Mouse (Mus musculus) CH12.LX (cell line): ENCODE data around the gene Rilpl1. TPM values are rescaled to one million over a fixed set of nuclear protein-coding genes. Genes with fewer than 3 reads are reported as not detected.

Source experiments
- DNase-seq: peaks from one replicate; pipeline ENCODE4 v3.0.0-alpha.2; 2013; ENCODE audit errors: extremely low read depth
- H3K27ac ChIP-seq: 2 replicates; pipeline ENCODE4 v1.5.1; 2012; ENCODE audit warnings: low read depth, mild to moderate bottlenecking, control low read depth, moderate library complexity; ENCODE audit not compliant: insufficient read depth
- H3K27me3 ChIP-seq: replicated peaks from 2 replicates; pipeline ENCODE3; 2012; ENCODE audit warnings: inconsistent platforms
- H3K36me3 ChIP-seq, 2 experiments: replicated peaks in 1 of 2; 2 replicates each; pipeline versions ENCODE3 to v1.6.1; 2012; ENCODE audit warnings: inconsistent platforms in 1 of 2, low read length in 1 of 2, mild to moderate bottlenecking in 1 of 2, mixed read lengths in 1 of 2, moderate library complexity in 1 of 2; ENCODE audit not compliant: control insufficient read depth in 1 of 2, insufficient read depth in 1 of 2
- H3K4me1 ChIP-seq, 2 experiments: 2 replicates each; pipeline ENCODE4 v1.6.1; 2012; ENCODE audit warnings: inconsistent platforms in 1 of 2, moderate library complexity in 1 of 2; ENCODE audit not compliant: insufficient read depth in 2 of 2, control insufficient read depth in 1 of 2
- H3K4me2 ChIP-seq: 2 replicates; pipeline ENCODE4 v1.6.1; 2012; ENCODE audit warnings: low read depth, mild to moderate bottlenecking, control low read depth; ENCODE audit not compliant: poor library complexity, insufficient read depth, severe bottlenecking
- H3K4me3 ChIP-seq, 3 experiments: fragments of 150-350 bp in 1 of 3; sonication (generic) in 1 of 3; replicated peaks in 1 of 3; 2 replicates each; pipeline versions ENCODE3 to v1.5.1; 2011 to 2012; ENCODE audit warnings: low read depth in 2 of 3, low read length in 2 of 3, mild to moderate bottlenecking in 2 of 3, moderate library complexity in 2 of 3, control low read depth in 1 of 3, improper control_type of control experiment in 1 of 3, inconsistent platforms in 1 of 3, mixed read lengths in 1 of 3; ENCODE audit not compliant: poor library complexity in 1 of 3
- H3K79me2 ChIP-seq: replicated peaks from 2 replicates; pipeline ENCODE4 v1.6.1; 2012; ENCODE audit warnings: mild to moderate bottlenecking, moderate library complexity; ENCODE audit not compliant: control insufficient read depth, poor library complexity, insufficient read depth, severe bottlenecking; ENCODE audit errors: extremely low read depth
- H3K9ac ChIP-seq: 2 replicates; pipeline ENCODE4 v1.6.1; 2012; ENCODE audit warnings: low read depth, mild to moderate bottlenecking, control low read depth, moderate library complexity; ENCODE audit not compliant: insufficient read depth
- H3K9me3 ChIP-seq: replicated peaks from 2 replicates; pipeline ENCODE3; 2012; ENCODE audit warnings: low read length, inconsistent platforms, mixed read lengths
- BHLHE40 ChIP-seq: IDR thresholded peaks from 2 replicates; pipeline ENCODE4 v1.6.1; 2011; ENCODE audit warnings: mild to moderate bottlenecking, low read depth, low read length, improper control_type of control experiment
- CHD1 ChIP-seq: IDR thresholded peaks from 2 replicates; pipeline ENCODE4 v1.6.1; 2012; ENCODE audit warnings: low read depth, low read length, improper control_type of control experiment, inconsistent platforms
- CHD2 ChIP-seq: IDR thresholded peaks from 2 replicates; pipeline ENCODE4 v1.6.1; 2011; ENCODE audit warnings: low read length, improper control_type of control experiment
- EP300 ChIP-seq: IDR thresholded peaks from 2 replicates; pipeline ENCODE4 v1.6.1; 2011; ENCODE audit warnings: low read length, improper control_type of control experiment
- ETS1 ChIP-seq: conservative IDR thresholded peaks from 2 replicates; pipeline ENCODE4 v1.6.1; 2012; ENCODE audit warnings: low read depth, mild to moderate bottlenecking, inconsistent platforms, low read length, improper control_type of control experiment, moderate library complexity
- HCFC1 ChIP-seq: IDR thresholded peaks from 2 replicates; pipeline ENCODE4 v1.6.1; 2012; ENCODE audit warnings: low read depth, mild to moderate bottlenecking, inconsistent platforms, low read length, improper control_type of control experiment
- IRF4 ChIP-seq: IDR thresholded peaks from 2 replicates; pipeline ENCODE4 v1.6.1; 2014; ENCODE audit warnings: low read depth, mild to moderate bottlenecking, inconsistent platforms, low read length, improper control_type of control experiment
- JUN ChIP-seq: IDR thresholded peaks from 2 replicates; pipeline ENCODE4 v1.6.1; 2011; ENCODE audit warnings: low read depth, mild to moderate bottlenecking, low read length, improper control_type of control experiment, moderate library complexity; ENCODE audit not compliant: insufficient read depth
- JUND ChIP-seq: conservative IDR thresholded peaks from 2 replicates; pipeline ENCODE4 v1.6.1; 2011; ENCODE audit warnings: low read depth, low read length, improper control_type of control experiment
- KAT2A ChIP-seq: IDR thresholded peaks from 2 replicates; pipeline ENCODE4 v1.6.1; 2012; ENCODE audit warnings: low read length, improper control_type of control experiment, inconsistent platforms; ENCODE audit not compliant: insufficient replicate concordance
- MAFK ChIP-seq: IDR thresholded peaks from 2 replicates; pipeline ENCODE4 v1.6.1; 2011; ENCODE audit warnings: low read length, improper control_type of control experiment; ENCODE audit not compliant: insufficient replicate concordance
- MAX ChIP-seq: IDR thresholded peaks from 2 replicates; pipeline ENCODE4 v1.6.1; 2011; ENCODE audit warnings: low read length, improper control_type of control experiment
- MAZ ChIP-seq: IDR thresholded peaks from 2 replicates; pipeline ENCODE4 v1.6.1; 2012; ENCODE audit warnings: low read depth, mild to moderate bottlenecking, inconsistent platforms, low read length, improper control_type of control experiment, moderate library complexity
- MEF2A ChIP-seq: IDR thresholded peaks from 2 replicates; pipeline ENCODE4 v1.6.1; 2014; ENCODE audit warnings: low read depth, mild to moderate bottlenecking, inconsistent platforms, low read length, improper control_type of control experiment, borderline replicate concordance
- MXI1 ChIP-seq: IDR thresholded peaks from 2 replicates; pipeline ENCODE4 v1.6.1; 2011; ENCODE audit warnings: mild to moderate bottlenecking, low read depth, low read length, improper control_type of control experiment
- MYC ChIP-seq: IDR thresholded peaks from 2 replicates; pipeline ENCODE4 v1.6.1; 2011; ENCODE audit warnings: low read depth, mild to moderate bottlenecking, improper control_type of control experiment, low read length
- NELFE ChIP-seq: IDR thresholded peaks from 2 replicates; pipeline ENCODE4 v1.6.1; 2011; ENCODE audit warnings: low read depth, low read length, improper control_type of control experiment
- NRF1 ChIP-seq: IDR thresholded peaks from 2 replicates; pipeline ENCODE4 v1.6.1; 2014; ENCODE audit warnings: low read depth, mild to moderate bottlenecking, inconsistent platforms, low read length, improper control_type of control experiment, moderate library complexity
- PAX5 ChIP-seq: IDR thresholded peaks from 2 replicates; pipeline ENCODE4 v1.6.1; 2012; ENCODE audit warnings: low read length, inconsistent platforms, mixed read lengths
- POLR2A ChIP-seq: IDR thresholded peaks from 2 replicates; pipeline ENCODE4 v1.6.1; 2011; ENCODE audit warnings: low read depth, mild to moderate bottlenecking, improper control_type of control experiment, low read length
- POLR2AphosphoS2 ChIP-seq: IDR thresholded peaks from 2 replicates; pipeline ENCODE4 v1.6.1; 2011; ENCODE audit warnings: low read depth, low read length, improper control_type of control experiment
- RAD21 ChIP-seq: IDR thresholded peaks from 2 replicates; pipeline ENCODE4 v1.6.1; 2011; ENCODE audit warnings: low read depth, mild to moderate bottlenecking, low read length, improper control_type of control experiment, moderate library complexity
- RCOR1 ChIP-seq: conservative IDR thresholded peaks from 2 replicates; pipeline ENCODE4 v1.6.1; 2012; ENCODE audit warnings: low read depth, mild to moderate bottlenecking, inconsistent platforms, low read length, improper control_type of control experiment
- SIN3A ChIP-seq: IDR thresholded peaks from 2 replicates; pipeline ENCODE4 v1.6.1; 2012; ENCODE audit warnings: low read length, improper control_type of control experiment, inconsistent platforms
- TBP ChIP-seq: conservative IDR thresholded peaks from 2 replicates; pipeline ENCODE4 v1.6.1; 2011; ENCODE audit warnings: low read depth, low read length, improper control_type of control experiment
- TCF12 ChIP-seq: IDR thresholded peaks from 2 replicates; pipeline ENCODE4 v1.6.1; 2014; ENCODE audit warnings: low read depth, mild to moderate bottlenecking, inconsistent platforms, low read length, improper control_type of control experiment
- USF2 ChIP-seq: conservative IDR thresholded peaks from 2 replicates; pipeline ENCODE4 v1.6.1; 2011; ENCODE audit warnings: low read depth, low read length, improper control_type of control experiment
- ZNF384 ChIP-seq: IDR thresholded peaks from 2 replicates; pipeline ENCODE4 v1.6.1; 2012; ENCODE audit warnings: low read depth, low read length, improper control_type of control experiment, inconsistent platforms
- dilution Hi-C: fragments of 300-500 bp; cut with MboI; formaldehyde crosslinking; loops from 2 replicates; pipeline ENCODE4 v1.14.3; 2020; ENCODE audit warnings: low sequenced_read_pairs; ENCODE audit not compliant: extremely low pct_unique_long_range_greater_than_20kb, extremely low pct_ligation_motif_present
- in situ Hi-C: fragments of 300-500 bp; cut with MboI; formaldehyde crosslinking; loops from 3 replicates; pipeline ENCODE4 v1.14.3; 2019; ENCODE audit warnings: low sequenced_read_pairs, low pct_ligation_motif_present, low pct_unique_long_range_greater_than_20kb, mixed read lengths
- polyA plus RNA-seq: library from polyadenylated mRNA; unstranded; fragments of >175 nt; gene quantifications from 2 replicates; pipeline ENCODE4 v1.2.1, GENCODE M21; 2012; ENCODE audit warnings: low read depth; ENCODE audit not compliant: insufficient read length
- total RNA-seq, 2 experiments: library from RNA; depleted of rRNA; stranded (reverse); fragments of 300-350 nt in 1 of 2; fragments of >200 nt in 1 of 2; gene quantifications; 2 replicates each; pipeline ENCODE4 v1.2.3; 2012 to 2014

Gene Rilpl1
- total and polyA plus RNA-seq, 3 experiments, result 3.1 to 5.7 (median 5.4) TPM

DNA sequence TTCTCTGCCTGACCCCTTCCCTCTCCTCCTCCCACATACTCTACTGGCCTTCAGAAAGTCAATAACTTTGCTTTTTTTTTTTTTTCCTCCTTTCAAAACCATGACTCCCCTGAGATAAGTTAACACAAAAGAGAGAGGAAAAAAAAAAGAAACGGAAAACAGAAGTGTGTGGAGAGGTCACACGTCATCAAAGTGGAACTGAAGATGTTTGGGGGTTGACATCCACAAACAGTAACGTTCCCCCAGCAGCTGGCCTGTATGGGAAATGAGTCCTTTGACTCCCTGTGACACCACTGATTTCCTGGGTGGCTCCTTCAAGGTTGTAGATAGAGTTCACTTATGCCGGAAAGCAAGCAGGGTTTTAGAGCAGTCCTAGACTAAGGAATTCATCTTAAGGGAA is 51.1 kb downstream of the Rilpl1 start (continued):
- TF ChIP-seq RAD21 (no peak), CHD1 (no peak), PAX5 (no peak), MYC (peak; percentile 61; the same call in 1 of the 2 replicates)
- TF ChIP-seq, all 38 proteins: peak for 12

- H3K4me2 ChIP-seq, result peak overlapping the region; percentile 59
- H3K4me1 ChIP-seq, result peaks cover 3 to 24% of the 10 kb centered on the region in 2 experiments; a peak in 3 of 4 replicates
- peak overlapping the region; percentile 21 to 44 (median 37) for H3K4me3 ChIP-seq
- in situ Hi-C loops (loop anchor here (5.0 kb wide), 1 partner anchor 42 kb away; the partner anchor contains the start of gene Kmt5a), dilution Hi-C loops (no loop called here)
- DNase-seq, result no peak
- H3K79me2 ChIP-seq, result peaks cover 35% of the 10 kb centered on the region
- H3K27ac ChIP-seq, result peak overlapping the region; percentile 94
- H3K9me3 ChIP-seq, result peaks cover 5% of the 10 kb centered on the region
- H3K9ac ChIP-seq, result peak overlapping the region; percentile 83
- no peaks in the 10 kb centered on the region for H3K27me3 ChIP-seq
- peaks cover 9 to 17% of the 10 kb centered on the region in 2 experiments for H3K36me3 ChIP-seq
- TF ChIP-seq NELFE, result 0 out of 2 replicates have a peak, but pooled peaks have one; percentile 25
- no peak for TF ChIP-seq BHLHE40
- peak; percentile 56; the same call in 1 of the 2 replicates for TF ChIP-seq CHD2
- TF ChIP-seq CHD1, result peak; percentile 86; the same call in 1 of the 2 replicates
Measured at GRCm38 (mm10) chr5:124478873-124479204, 52.4 kb downstream of the Rilpl1 start.

GRCm38 (mm10) chr5:124470591-124471171 is 60.5 kb downstream of the Rilpl1 start:
- peaks cover 91% of the 10 kb centered on the region for H3K79me2 ChIP-seq
- peaks cover 20 to 60% of the 10 kb centered on the region in 2 experiments for H3K4me1 ChIP-seq
- H3K9me3 ChIP-seq, result peaks cover 18% of the 10 kb centered on the region
- peaks cover 75 to 76% of the 10 kb centered on the region in 2 experiments for H3K36me3 ChIP-seq
- peak overlapping the region; percentile 60 for H3K4me2 ChIP-seq
- H3K27me3 ChIP-seq, result no peaks in the 10 kb centered on the region
- in situ Hi-C loops (no loop called here), dilution Hi-C loops (no loop called here)
- peak overlapping the region; percentile 42; the same call in 1 of the 2 replicates for H3K9ac ChIP-seq
- peak; percentile 95 for DNase-seq
- peak overlapping the region; percentile 63; the same call in 1 of the 2 replicates for H3K27ac ChIP-seq
- H3K4me3 ChIP-seq, result no peak overlapping the region
- peak; percentile 45; the same call in 1 of the 2 replicates for TF ChIP-seq MXI1
- TF ChIP-seq MAFK, result peak; percentile 96
- TF ChIP-seq USF2, result no peak
- TF ChIP-seq POLR2A, result 0 out of 2 replicates have a peak, but pooled peaks have one; percentile 24
- TF ChIP-seq ZNF384, result peak; percentile 89
- TF ChIP-seq EP300, result peak; percentile 82
- peak; percentile 50; the same call in 1 of the 2 replicates for TF ChIP-seq JUN
- no peak for TF ChIP-seq POLR2AphosphoS2
- TF ChIP-seq MEF2A, result peak; percentile 67; the same call in 1 of the 2 replicates
- TF ChIP-seq NRF1, result no peak
- peak; percentile 98 for TF ChIP-seq BHLHE40
- TF ChIP-seq JUND, result peak; percentile 58; the same call in 1 of the 2 replicates
- peak; percentile 69; the same call in 1 of the 2 replicates for TF ChIP-seq KAT2A
- peak; percentile 32; the same call in 1 of the 2 replicates for TF ChIP-seq MAX
- TF ChIP-seq SIN3A, result peak; percentile 54; the same call in 1 of the 2 replicates
- no peak for TF ChIP-seq TBP
- TF ChIP-seq TCF12, result peak; percentile 82; the same call in 1 of the 2 replicates
- peak; percentile 71; the same call in 1 of the 2 replicates for TF ChIP-seq CHD1
- TF ChIP-seq RCOR1, result no peak
- no peak for TF ChIP-seq HCFC1
- TF ChIP-seq ETS1, result peak; percentile 93
- TF ChIP-seq IRF4, result peak; percentile 47; the same call in 1 of the 2 replicates
- TF ChIP-seq CHD2, result peak; percentile 56; the same call in 1 of the 2 replicates
- 0 out of 2 replicates have a peak, but pooled peaks have one; percentile 32 for TF ChIP-seq MAZ
